Mouse (Mus musculus): ENCODE data around the gene Grik3.

Grik3 gene

GRCm38 (mm10) chr4:125640921-125641663 lies 150.6 kb downstream of the Grik3 start:
- no peak for DNase-seq (ENCODE audit: low spot score)

DNA sequence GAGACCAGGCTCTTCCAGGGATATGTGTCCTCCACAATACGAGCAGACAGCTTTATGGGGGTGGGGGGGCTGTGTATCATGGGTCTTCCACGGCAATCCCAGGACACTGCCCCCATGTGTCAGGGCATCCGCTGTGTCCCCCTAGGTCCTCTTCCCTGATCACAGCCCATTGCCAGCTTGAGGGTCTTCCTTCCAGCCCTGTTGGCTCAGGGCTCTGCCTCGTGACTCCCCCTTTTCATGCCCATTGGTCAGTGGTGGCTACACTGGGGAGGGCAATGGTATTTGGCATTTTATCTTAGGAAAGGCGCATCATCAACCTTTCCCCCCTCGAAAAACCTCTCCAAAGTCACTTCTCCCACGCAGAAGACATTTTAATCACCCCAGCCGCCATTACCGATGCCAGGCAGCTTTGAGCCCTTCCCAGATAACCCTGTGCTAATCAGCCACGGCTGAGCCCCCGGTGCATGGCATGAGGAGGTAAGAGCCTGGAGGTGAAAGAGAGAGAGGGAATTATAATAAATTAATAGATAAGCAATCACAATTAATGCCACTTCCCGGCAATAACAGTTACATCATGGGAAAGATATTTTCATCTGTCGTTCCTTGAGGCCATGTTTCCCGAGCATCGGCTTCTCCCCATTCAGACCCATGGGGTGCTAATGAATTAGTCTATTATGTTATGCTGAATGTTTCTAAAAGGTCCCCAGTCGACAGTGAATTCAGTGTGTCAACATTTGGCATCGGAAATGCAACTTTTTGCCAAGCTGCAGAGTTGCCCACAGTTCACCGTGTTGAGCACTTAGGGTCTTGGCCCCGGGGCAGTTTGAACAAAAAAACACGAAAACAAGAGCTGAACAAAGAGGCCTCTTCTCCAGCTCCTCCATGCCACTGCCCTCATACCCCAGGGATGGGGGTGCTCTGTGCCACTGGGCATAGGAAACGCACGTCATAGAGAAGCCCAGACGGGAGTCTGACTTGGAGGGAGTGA lies 154.4 kb downstream of the Grik3 start:
- no peak for DNase-seq (ENCODE audit: low spot score)

DNA sequence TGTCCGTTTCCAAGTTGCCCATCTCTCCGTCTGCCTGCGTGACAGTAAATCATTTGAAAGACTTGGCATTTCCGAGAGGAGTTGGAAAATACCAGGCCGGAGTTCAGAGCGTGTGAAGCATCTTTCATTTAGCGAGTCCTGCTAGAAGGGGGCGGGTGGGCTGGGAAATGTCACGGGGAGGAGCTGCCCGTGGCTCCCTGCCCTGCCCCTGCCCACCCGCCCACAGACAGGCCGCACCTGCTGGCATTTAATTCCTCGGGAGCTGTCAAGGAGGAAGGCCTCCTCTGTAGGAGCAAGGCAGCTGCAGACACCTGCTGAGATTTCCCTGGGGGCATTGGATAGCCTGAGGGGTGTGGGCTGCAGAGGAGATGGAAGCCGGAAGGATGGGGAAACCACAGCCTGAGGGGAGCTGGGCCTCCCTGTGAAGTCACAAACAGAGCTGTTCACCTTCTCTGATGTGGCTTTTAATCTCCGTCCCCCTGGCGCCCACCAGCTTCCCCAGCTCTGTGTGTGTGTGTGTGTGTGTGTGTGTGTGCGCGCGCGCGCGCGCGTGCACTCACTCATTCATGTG lies 161.3 kb downstream of the Grik3 start:
- peak; percentile 42 for DNase-seq (ENCODE audit: low spot score)

DNA sequence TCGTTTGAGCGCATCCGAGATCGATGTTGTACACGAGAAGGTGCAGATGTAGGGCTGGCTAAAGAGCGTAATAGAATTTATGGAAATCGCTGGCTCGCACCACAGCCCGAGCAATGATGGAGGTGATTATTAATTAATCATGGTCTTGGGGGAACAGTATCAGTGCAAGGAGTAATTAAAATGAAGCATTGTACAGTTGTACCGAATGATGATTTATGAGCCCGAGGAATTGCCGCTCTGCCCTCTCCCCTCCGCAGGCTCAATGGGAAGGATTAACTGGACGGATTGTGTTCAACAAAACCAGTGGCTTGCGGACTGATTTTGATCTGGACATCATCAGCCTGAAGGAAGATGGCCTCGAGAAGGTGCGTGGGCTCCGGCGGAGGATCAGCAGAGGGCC lies 165.5 kb downstream of the Grik3 start:
- DNase-seq (ENCODE audit: low spot score): no peak

- DNase-seq (ENCODE audit: low spot score): no peak
Measured at GRCm38 (mm10) chr4:125658376-125658775, 167.9 kb downstream of the Grik3 start.

DNA sequence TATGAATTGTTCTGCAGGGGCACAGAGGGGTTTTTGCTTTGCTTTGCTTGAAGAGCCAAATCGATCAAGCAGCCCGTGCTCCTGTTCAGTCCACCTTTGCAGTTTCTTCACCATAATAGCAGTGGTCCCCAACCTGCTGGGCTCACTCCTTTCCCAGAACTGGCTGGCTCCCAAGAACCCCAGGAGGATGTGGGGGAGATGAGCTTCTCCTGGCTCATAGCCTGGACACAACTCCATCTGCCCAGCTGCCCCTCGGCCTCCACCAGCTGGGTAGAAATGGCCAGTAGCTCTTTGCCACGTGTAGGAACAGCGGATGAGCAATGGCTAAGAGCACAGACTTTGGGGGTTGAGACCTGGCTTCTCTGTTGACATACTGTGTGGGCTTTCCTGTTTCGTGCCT lies 171.5 kb downstream of the Grik3 start:
- no peak for DNase-seq (ENCODE audit: low spot score)

DNA sequence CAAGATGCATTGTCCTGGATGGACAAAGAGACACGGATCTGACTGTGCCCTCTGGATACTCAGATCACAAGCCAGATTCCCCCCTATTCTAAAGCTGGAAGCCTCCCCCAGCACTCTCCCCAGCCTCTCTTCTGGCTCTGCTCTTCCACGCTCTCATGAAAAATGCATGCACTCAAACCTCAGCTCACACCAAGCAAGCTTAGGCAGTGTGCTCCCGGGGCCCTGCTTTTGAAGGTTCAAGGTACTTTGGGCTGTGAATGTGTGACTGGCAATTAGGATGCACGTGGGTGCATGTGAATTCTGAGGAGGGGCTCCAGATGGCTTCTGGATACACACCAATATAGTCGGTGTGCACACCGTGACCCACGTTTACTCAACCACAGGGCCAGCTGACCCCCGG lies 172.8 kb downstream of the Grik3 start:
- no peak for DNase-seq (ENCODE audit: low spot score)

DNA sequence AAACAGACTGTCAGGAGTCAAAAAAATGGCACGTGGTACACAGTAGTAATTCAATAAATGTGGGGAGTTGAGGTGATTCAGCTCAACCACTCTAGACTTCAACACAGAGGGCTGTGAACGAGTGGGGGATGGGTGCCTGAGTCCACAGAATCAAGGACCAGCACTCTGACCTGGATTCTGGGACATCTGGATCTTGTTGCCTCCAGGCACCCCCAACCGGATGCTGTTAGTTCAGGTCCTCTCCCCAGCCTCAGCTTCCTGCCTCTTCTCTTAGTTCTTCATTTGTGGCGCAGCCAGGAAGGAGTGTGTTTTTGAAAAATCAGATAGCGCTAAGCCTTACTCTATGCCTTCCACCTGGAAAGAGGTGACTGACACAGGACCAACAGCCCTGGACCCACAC lies 175.5 kb downstream of the Grik3 start:
- no peak for DNase-seq (ENCODE audit: low spot score)

DNA sequence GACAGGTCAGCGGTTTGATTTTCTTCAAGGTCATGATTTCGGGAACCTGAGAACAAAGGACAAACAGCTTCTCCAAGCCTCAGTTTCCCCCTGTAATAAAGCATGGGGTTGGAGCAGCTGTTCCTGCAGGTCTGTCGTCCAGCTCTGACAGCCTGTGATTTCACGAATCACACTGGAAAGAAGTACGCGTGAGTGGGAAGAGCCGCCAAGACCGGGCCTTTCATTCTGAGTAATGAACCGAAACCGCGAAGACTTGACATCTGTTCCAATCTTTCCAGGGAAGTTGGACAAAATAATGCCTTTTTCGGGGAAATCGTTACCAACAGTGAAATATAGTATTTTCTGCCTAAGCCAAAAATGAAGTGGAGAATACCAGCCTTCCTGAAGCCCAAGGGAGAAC lies 191.5 kb downstream of the Grik3 start:
- no peak for DNase-seq (ENCODE audit: low spot score)

- DNase-seq (ENCODE audit: low spot score): no peak
Measured at GRCm38 (mm10) chr4:125687078-125687477, 196.6 kb downstream of the Grik3 start.

DNA sequence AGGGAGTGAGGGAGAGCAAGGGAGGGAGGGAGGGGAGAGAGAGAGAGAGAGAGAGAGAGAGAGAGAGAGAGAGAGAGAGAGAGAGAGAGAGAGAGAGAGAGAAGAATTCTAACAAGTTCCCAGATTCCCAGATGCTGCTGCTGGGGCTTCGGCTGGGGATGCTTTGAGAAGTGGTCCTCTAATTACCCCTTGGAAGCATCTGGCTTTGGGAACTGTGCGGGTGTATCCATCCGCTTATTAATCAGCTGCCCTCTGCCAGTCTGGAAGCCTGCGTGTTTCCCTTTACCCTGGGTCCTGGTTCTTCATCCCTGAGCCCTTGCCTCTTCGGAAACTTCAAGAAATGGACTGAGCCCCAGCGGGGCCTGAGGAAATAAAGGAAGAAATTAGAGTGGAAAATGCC lies 204.9 kb downstream of the Grik3 start:
- DNase-seq (ENCODE audit: low spot score): peak; percentile 29

DNA sequence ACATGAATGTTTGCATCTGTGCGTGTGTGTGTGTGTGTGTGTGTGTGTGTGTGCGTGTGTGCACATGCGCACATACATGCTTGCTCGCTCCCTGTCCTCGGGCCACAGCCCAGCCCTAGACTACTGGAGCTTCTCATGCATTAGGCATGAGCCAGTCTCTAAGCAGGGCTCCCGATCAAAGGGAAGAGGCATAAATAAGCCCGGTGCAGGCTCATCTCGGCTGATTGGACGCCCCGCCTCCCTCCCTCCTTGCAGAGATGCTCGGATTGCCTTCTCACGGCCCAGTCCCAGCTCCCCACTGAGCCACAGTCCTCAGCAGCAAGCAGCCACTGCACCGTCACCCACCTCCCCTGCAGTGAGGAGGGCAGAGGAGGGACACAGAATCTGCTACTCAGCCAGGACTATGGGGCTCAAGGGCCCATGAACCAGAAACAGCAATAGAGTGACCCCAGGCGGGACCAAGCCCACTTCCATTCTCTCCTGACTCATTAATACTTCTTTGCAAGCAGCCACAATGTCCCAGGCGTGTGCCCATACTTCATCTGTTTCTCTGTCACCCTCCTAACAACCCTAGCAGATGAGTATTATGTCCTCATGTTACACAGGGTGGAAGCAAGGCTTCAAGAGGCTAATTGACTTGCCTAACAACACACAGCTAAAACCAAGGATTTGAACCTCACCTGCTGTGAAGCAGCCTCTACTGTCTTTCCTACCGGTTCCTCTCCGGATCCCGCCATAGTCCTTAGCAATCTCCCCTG lies 205.9 kb downstream of the Grik3 start:
- DNase-seq (ENCODE audit: low spot score): peak; percentile 51

DNA sequence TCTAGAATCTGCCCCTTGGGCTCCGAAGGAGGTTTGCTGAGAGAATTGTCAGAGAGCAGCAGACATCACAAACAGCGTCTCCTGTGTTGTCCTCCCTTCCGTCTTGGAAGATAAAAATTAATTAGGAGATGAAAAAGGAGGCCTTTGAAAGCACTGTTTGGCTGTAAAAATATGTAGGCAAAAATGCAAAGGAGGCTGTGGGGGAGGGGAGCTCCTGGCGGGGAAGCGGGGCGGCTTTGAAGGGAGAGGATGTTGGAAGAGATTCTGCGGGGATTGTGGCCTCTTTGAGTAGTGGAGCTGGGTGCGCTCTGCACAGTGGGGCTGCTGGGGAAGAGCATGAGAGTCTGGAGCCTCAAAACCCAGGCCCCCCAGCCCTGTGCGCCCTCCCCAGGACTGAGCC lies 207.1 kb downstream of the Grik3 start:
- DNase-seq (ENCODE audit: low spot score): no peak

DNA sequence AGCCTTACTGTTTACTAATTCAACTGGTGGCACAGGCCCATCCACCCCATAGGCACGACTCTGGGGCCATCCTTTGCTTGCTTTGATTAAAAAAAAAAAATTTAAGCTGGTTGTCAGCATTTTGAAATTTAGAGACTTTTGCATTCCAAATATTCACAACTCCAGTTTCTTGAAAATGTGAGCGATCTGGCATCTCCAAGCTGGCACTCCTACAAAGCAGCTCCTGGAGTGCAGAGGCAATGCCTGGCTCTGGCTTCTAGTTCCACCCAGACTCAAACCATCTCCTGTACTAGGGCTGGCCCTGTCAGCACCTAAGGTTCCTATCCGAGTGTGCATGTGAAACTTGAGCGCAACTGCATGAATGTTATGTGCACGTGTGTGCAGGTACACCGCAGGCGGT lies 208.6 kb downstream of the Grik3 start:
- no peak for DNase-seq (ENCODE audit: low spot score)

DNA sequence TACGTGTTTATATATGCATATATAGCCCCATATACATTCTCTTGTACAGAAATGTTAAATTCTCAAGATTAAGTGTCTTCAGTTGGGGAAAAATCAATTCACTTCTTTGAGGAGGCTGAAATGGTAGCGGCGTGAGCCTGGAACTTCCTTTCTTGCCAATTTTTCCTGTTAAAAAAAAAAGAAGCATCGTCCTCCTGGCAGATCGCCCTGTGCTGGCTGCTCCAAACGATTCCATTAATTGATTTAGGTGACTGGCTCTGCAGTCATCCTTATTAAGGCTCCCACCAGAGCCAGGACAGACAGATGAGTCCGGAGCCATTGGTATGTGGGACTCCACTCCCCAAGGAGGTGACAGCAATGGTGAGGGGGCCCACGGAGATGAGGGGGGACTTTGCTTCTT lies 209.8 kb downstream of the Grik3 start:
- DNase-seq (ENCODE audit: low spot score): peak; percentile 76

GRCm38 (mm10) chr4:125702607-125703309 lies 212.3 kb downstream of the Grik3 start:
- DNase-seq (ENCODE audit: low spot score): peak; percentile 93

DNA sequence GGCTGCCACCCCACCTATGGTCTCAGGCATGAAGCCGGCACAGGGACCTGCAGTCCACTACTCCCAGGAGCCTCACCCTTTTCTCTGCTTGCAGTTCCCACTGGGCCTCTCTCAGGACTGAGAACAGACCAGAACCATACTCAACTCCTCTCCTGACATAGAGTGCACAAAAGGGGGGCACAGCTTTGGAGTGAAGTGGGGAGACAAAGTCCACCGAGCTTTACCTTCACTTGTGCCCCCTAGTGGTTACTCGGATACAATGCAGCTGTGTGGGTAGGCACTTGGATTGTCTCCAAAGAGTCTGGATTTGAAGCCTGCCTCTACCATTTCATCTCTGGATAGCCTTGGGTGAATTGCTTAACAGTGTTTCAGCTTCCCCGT lies 212.8 kb downstream of the Grik3 start:
- peak; percentile 82 for DNase-seq (ENCODE audit: low spot score)

- no peak for DNase-seq (ENCODE audit: low spot score)
Measured at GRCm38 (mm10) chr4:125705746-125706145, 215.2 kb downstream of the Grik3 start.

GRCm38 (mm10) chr4:125709716-125710115 lies 219.2 kb downstream of the Grik3 start:
- DNase-seq (ENCODE audit: low spot score): no peak

GRCm38 (mm10) chr4:125717881-125718280 lies 227.4 kb downstream of the Grik3 start:
- DNase-seq (ENCODE audit: low spot score): no peak

GRCm38 (mm10) chr4:125718429-125719140 lies 228.1 kb downstream of the Grik3 start:
- peak; percentile 24 for DNase-seq (ENCODE audit: low spot score)

All from MN1 (cell line).